Mouse (Mus musculus): ENCODE measurements at regions not wholly inside any gene's neighbourhood (a gene's known extent, or its start where the extent isn't known, plus 50 kb on each side); places are given as distances from the start of the nearest gene placed in this dataset.

GRCm38 (mm10) chr14:120560416-120560815 is 82.2 kb downstream of the Rap2a start:
- H3K4me1 ChIP-seq (ENCODE audit: control insufficient read depth, insufficient read depth, low read length) = no peaks in the 10 kb centered on the region
- no peaks in the 10 kb centered on the region for H3K36me3 ChIP-seq (ENCODE audit: control insufficient read depth, insufficient read depth, low read length)
- H3K4me3 ChIP-seq (replicated peaks; ENCODE audit: low read depth, low read length) = no peak overlapping the region
- no peak overlapping the region for H3K9ac ChIP-seq (replicated peaks; ENCODE audit: low read length)
- H3K4me2 ChIP-seq (ENCODE audit: low read length) = no peak overlapping the region
- no peaks in the 10 kb centered on the region for H3K27me3 ChIP-seq (ENCODE audit: control insufficient read depth, insufficient read depth, low read length)
- DNase-seq (no peak), ATAC-seq (ENCODE audit: low FRiP score, low TSS enrichment) (no peak)
- 95% methylated on average over 7 of the region's 7 CpGs for WGBS
- H3K27ac ChIP-seq (replicated peaks; ENCODE audit: low read depth, low read length) = no peak overlapping the region
- no peaks in the 10 kb centered on the region for H3K9me3 ChIP-seq (ENCODE audit: control insufficient read depth, low read length)

GRCm38 (mm10) chr14:120560987-120561386 is 82.7 kb downstream of the Rap2a start:
- H3K9me3 ChIP-seq (ENCODE audit: control insufficient read depth, low read length) = no peaks in the 10 kb centered on the region
- no peaks in the 10 kb centered on the region for H3K4me1 ChIP-seq (ENCODE audit: control insufficient read depth, insufficient read depth, low read length)
- ATAC-seq (ENCODE audit: low FRiP score, low TSS enrichment) (no peak), DNase-seq (no peak)
- H3K9ac ChIP-seq (replicated peaks; ENCODE audit: low read length) = no peak overlapping the region
- 93% methylated on average over 2 of the region's 2 CpGs for WGBS
- H3K4me3 ChIP-seq (replicated peaks; ENCODE audit: low read depth, low read length) = no peak overlapping the region
- no peak overlapping the region for H3K27ac ChIP-seq (replicated peaks; ENCODE audit: low read depth, low read length)
- no peaks in the 10 kb centered on the region for H3K27me3 ChIP-seq (ENCODE audit: control insufficient read depth, insufficient read depth, low read length)
- H3K36me3 ChIP-seq (ENCODE audit: control insufficient read depth, insufficient read depth, low read length) = no peaks in the 10 kb centered on the region
- no peak overlapping the region for H3K4me2 ChIP-seq (ENCODE audit: low read length)

GRCm38 (mm10) chr14:120566945-120567344 is 88.7 kb downstream of the Rap2a start:
- Histone ChIP-seq H3K27me3 (ENCODE audit: control insufficient read depth, insufficient read depth, low read length) (no peaks in the 10 kb centered on the region), H3K4me1 (ENCODE audit: control insufficient read depth, insufficient read depth, low read length) (no peaks in the 10 kb centered on the region), H3K36me3 (ENCODE audit: control insufficient read depth, insufficient read depth, low read length) (no peaks in the 10 kb centered on the region), H3K9me3 (ENCODE audit: control insufficient read depth, low read length) (no peaks in the 10 kb centered on the region), H3K4me2 (ENCODE audit: low read length) (no peak overlapping the region), H3K9ac (replicated peaks; ENCODE audit: low read length) (no peak overlapping the region), H3K27ac (replicated peaks; ENCODE audit: low read depth, low read length) (no peak overlapping the region), H3K4me3 (replicated peaks; ENCODE audit: low read depth, low read length) (no peak overlapping the region)
- 81% methylated on average over 1 of the region's 1 CpGs for WGBS
- DNase-seq (no peak), ATAC-seq (ENCODE audit: low FRiP score, low TSS enrichment) (no peak)

- H3K27ac ChIP-seq (replicated peaks; ENCODE audit: low read depth, low read length) = no peak overlapping the region
- DNase-seq = no peak
- H3K4me1 ChIP-seq (ENCODE audit: control insufficient read depth, insufficient read depth, low read length) = no peaks in the 10 kb centered on the region
- no peak overlapping the region for H3K9ac ChIP-seq (replicated peaks; ENCODE audit: low read length)
- H3K27me3 ChIP-seq (ENCODE audit: control insufficient read depth, insufficient read depth, low read length) = no peaks in the 10 kb centered on the region
- no peak overlapping the region for H3K4me3 ChIP-seq (replicated peaks; ENCODE audit: low read depth, low read length)
- no peak overlapping the region for H3K4me2 ChIP-seq (ENCODE audit: low read length)
- H3K36me3 ChIP-seq (ENCODE audit: control insufficient read depth, insufficient read depth, low read length) = no peaks in the 10 kb centered on the region
- ATAC-seq (ENCODE audit: low FRiP score, low TSS enrichment) = no peak
- WGBS = 90% methylated on average over 4 of the region's 4 CpGs
- no peaks in the 10 kb centered on the region for H3K9me3 ChIP-seq (ENCODE audit: control insufficient read depth, low read length)
Observed at GRCm38 (mm10) chr14:120568054-120568453, 89.8 kb downstream of the Rap2a start.

- Histone ChIP-seq H3K9me3 (ENCODE audit: control insufficient read depth, low read length) (no peaks in the 10 kb centered on the region), H3K27ac (replicated peaks; ENCODE audit: low read depth, low read length) (no peak overlapping the region), H3K4me2 (ENCODE audit: low read length) (no peak overlapping the region), H3K4me1 (ENCODE audit: control insufficient read depth, insufficient read depth, low read length) (no peaks in the 10 kb centered on the region), H3K4me3 (replicated peaks; ENCODE audit: low read depth, low read length) (no peak overlapping the region), H3K27me3 (ENCODE audit: control insufficient read depth, insufficient read depth, low read length) (no peaks in the 10 kb centered on the region), H3K9ac (replicated peaks; ENCODE audit: low read length) (no peak overlapping the region), H3K36me3 (ENCODE audit: control insufficient read depth, insufficient read depth, low read length) (no peaks in the 10 kb centered on the region)
- 84% methylated on average over 10 of the region's 10 CpGs for WGBS
- DNase-seq = no peak
- no peak for ATAC-seq (ENCODE audit: low FRiP score, low TSS enrichment)
Observed at GRCm38 (mm10) chr14:120572238-120572637, 94.0 kb downstream of the Rap2a start.

GRCm38 (mm10) chr14:120575202-120575601 is 97.0 kb downstream of the Rap2a start:
- no peaks in the 10 kb centered on the region for H3K4me1 ChIP-seq (ENCODE audit: control insufficient read depth, insufficient read depth, low read length)
- no peaks in the 10 kb centered on the region for H3K27me3 ChIP-seq (ENCODE audit: control insufficient read depth, insufficient read depth, low read length)
- no peaks in the 10 kb centered on the region for H3K9me3 ChIP-seq (ENCODE audit: control insufficient read depth, low read length)
- no peak overlapping the region for H3K9ac ChIP-seq (replicated peaks; ENCODE audit: low read length)
- ATAC-seq (ENCODE audit: low FRiP score, low TSS enrichment) (no peak), DNase-seq (no peak)
- no peak overlapping the region for H3K4me3 ChIP-seq (replicated peaks; ENCODE audit: low read depth, low read length)
- no peak overlapping the region for H3K4me2 ChIP-seq (ENCODE audit: low read length)
- H3K36me3 ChIP-seq (ENCODE audit: control insufficient read depth, insufficient read depth, low read length) = no peaks in the 10 kb centered on the region
- no peak overlapping the region for H3K27ac ChIP-seq (replicated peaks; ENCODE audit: low read depth, low read length)
- WGBS = 86% methylated on average over 6 of the region's 6 CpGs

GRCm38 (mm10) chr14:120578352-120579080 is 100.3 kb downstream of the Rap2a start:
- H3K36me3 ChIP-seq (ENCODE audit: control insufficient read depth, insufficient read depth, low read length) = no peaks in the 10 kb centered on the region
- DNase-seq = no peak
- no peak for ATAC-seq (ENCODE audit: low FRiP score, low TSS enrichment)
- no peak overlapping the region for H3K9ac ChIP-seq (replicated peaks; ENCODE audit: low read length)
- no peak overlapping the region for H3K4me3 ChIP-seq (replicated peaks; ENCODE audit: low read depth, low read length)
- H3K4me2 ChIP-seq (ENCODE audit: low read length) = no peak overlapping the region
- 87% methylated on average over 11 of the region's 11 CpGs for WGBS
- H3K4me1 ChIP-seq (ENCODE audit: control insufficient read depth, insufficient read depth, low read length) = no peaks in the 10 kb centered on the region
- no peaks in the 10 kb centered on the region for H3K27me3 ChIP-seq (ENCODE audit: control insufficient read depth, insufficient read depth, low read length)
- no peak overlapping the region for H3K27ac ChIP-seq (replicated peaks; ENCODE audit: low read depth, low read length)
- no peaks in the 10 kb centered on the region for H3K9me3 ChIP-seq (ENCODE audit: control insufficient read depth, low read length)

- DNase-seq = no peak
- Histone ChIP-seq H3K4me1 (ENCODE audit: control insufficient read depth, insufficient read depth, low read length) (no peaks in the 10 kb centered on the region), H3K4me3 (replicated peaks; ENCODE audit: low read depth, low read length) (no peak overlapping the region), H3K9me3 (ENCODE audit: control insufficient read depth, low read length) (no peaks in the 10 kb centered on the region), H3K4me2 (ENCODE audit: low read length) (no peak overlapping the region), H3K27me3 (ENCODE audit: control insufficient read depth, insufficient read depth, low read length) (no peaks in the 10 kb centered on the region), H3K36me3 (ENCODE audit: control insufficient read depth, insufficient read depth, low read length) (no peaks in the 10 kb centered on the region), H3K9ac (replicated peaks; ENCODE audit: low read length) (no peak overlapping the region), H3K27ac (replicated peaks; ENCODE audit: low read depth, low read length) (no peak overlapping the region)
- 89% methylated on average over 3 of the region's 3 CpGs for whole genome bisulfite sequencing
- ATAC-seq (ENCODE audit: low FRiP score, low TSS enrichment) = no peak
Observed at GRCm38 (mm10) chr14:120583807-120584206, 105.6 kb downstream of the Rap2a start.

- H3K9me3 ChIP-seq (ENCODE audit: control insufficient read depth, low read length) = no peaks in the 10 kb centered on the region
- H3K4me2 ChIP-seq (ENCODE audit: low read length) = no peak overlapping the region
- no peaks in the 10 kb centered on the region for H3K4me1 ChIP-seq (ENCODE audit: control insufficient read depth, insufficient read depth, low read length)
- H3K27me3 ChIP-seq (ENCODE audit: control insufficient read depth, insufficient read depth, low read length) = no peaks in the 10 kb centered on the region
- no peak overlapping the region for H3K27ac ChIP-seq (replicated peaks; ENCODE audit: low read depth, low read length)
- no peak for DNase-seq
- no peak overlapping the region for H3K4me3 ChIP-seq (replicated peaks; ENCODE audit: low read depth, low read length)
- H3K36me3 ChIP-seq (ENCODE audit: control insufficient read depth, insufficient read depth, low read length) = no peaks in the 10 kb centered on the region
- no peak for ATAC-seq (ENCODE audit: low FRiP score, low TSS enrichment)
- no peak overlapping the region for H3K9ac ChIP-seq (replicated peaks; ENCODE audit: low read length)
- 89% methylated on average over 2 of the region's 2 CpGs for WGBS
Observed at GRCm38 (mm10) chr14:120592191-120592590, 113.9 kb downstream of the Rap2a start.
